Mouse (Mus musculus) gastrocnemius, postnatal 36 days (tissue): Measurements from ENCODE around the gene Ehf. TPM values are rescaled to one million over a fixed set of nuclear protein-coding genes. Genes with fewer than 3 reads are reported as not detected.

ENCODE experiments used
- DNase-seq, 2 experiments: peaks; one replicate each; pipeline ENCODE4 v3.0.0; 2022
- intact Hi-C: fragments of 180-260 bp; cut with DNase I; formaldehyde crosslinking; loops from one replicate; pipeline ENCODE4 v1.15.1; 2025
- total RNA-seq, 2 experiments: library from RNA; stranded (reverse); gene quantifications; 2 replicates each; pipeline ENCODE4 v1.2.3; 2021

The Ehf gene
- total RNA-seq, 2 experiments from 2014 or later, result 0.22 TPM; not detected in 1

DNA sequence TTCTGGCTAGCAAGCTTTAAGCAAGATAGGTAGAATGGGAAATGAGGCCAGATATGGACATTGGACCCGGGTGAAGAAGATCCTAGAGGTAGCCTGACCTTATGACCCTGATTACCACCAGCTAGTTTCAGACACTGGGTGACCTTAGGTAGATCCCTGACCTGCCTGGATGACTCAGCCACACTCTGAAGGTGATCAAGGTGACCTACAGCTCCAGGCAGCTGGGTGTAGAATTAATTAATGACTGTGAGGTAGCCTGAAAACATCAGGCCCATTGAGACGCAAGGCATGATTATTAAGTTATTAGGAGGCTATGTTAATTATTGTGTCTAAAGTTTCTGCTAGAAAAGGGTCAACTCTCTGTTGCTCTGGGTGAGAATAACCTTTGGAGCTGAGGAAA, 82.2 kb downstream of the Ehf start:
- intact Hi-C loops, result no loop called here

DNA sequence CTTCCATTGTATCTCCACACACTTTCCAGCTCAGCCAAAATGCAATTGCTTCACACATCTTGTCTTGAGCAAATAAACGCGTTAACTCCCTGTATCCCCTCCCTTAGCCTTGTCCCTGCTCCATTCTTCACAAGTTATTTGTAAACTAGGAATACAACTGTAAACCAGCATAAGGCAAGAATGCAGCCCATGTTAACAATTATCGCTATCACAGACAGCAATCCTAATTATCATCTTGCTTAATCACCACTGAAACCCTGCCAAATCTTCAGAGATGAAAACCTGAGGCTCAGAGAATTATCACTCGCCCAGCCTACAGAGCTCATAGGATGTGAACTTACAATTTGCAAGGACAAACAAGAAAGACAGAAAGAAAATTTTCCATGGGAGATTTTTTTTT, 84.8 kb downstream of the Ehf start:
- intact Hi-C loops, result no loop called here
- no peak for DNase-seq

More for the DNA sequence above, 82.2 kb downstream of the Ehf start:
- DNase-seq, result no peak

DNA sequence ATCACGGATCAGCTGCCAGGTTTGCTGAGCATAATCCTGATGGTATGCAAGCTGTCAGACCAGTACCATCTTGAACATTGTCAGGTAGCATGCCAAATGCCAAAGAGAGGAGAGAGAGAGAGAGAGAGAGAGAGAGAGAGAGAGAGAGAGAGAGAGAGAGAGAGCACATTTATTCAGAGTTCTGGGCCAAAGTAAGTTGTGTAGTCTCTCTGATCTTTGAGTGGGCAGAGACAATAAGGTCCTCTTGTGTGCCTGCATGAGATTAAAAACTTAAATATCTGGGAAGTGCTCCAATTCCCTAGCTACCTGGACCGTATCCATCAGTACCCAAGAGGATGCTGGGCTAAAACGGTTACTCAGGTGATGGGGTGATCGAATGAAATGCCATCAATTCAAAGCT, 87.3 kb downstream of the Ehf start:
- intact Hi-C loops, result no loop called here
- no peak for DNase-seq

DNA sequence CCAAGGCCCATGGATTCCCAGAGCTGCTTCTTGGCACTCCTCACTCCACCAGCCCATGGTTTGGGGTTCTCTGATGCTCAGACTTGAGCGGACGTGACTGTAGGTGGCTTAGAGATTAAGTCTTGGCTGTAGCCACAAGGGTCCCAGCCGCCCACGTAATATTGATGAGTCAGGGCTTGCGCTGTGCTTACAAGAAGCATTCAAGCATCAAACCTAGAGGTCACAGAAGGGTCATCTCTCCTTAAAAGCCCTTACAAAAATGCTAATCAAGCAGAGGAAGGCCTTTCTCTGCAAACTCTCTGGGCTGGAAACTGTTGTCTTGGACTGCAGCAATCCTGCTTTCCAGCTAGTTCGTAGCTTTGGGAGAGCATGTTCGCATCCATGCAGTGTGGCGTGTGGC, 88.2 kb downstream of the Ehf start:
- DNase-seq, result no peak

DNA sequence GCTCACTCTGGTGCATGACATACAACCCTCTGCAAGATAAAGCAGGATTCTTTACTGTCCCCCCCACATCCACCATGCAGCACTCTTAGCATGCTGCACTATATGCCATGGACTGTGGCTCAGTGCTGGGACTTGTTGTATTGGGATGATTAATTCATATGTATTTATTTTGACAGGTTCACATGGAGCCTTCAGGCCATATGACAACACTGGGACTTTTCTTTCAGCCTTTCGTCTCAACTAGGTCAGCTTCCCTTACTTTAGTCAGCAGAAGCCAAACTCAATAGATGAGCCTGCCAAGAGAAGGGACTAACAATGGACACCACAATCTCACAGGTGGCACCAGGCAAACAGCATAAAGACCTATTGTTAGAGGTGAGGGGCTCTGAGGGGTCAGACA, 89.5 kb downstream of the Ehf start:
- DNase-seq, result no peak
- intact Hi-C loops, result no loop called here

More for the DNA sequence above, 88.2 kb downstream of the Ehf start:
- intact Hi-C loops, result no loop called here

Other genes starting within 250 kb of the Ehf start
- gene Pdhx, start 229.8 kb downstream of the Ehf start, total RNA-seq, result 10 to 100 TPM; 87.0 to 99.9 TPM
- gene Apip, start 229.6 kb downstream of the Ehf start, total RNA-seq, result 10 to 100 TPM; 37.0 to 45.9 TPM
- not detected for gene Elf5, start 108.4 kb upstream of the Ehf start, total RNA-seq
- 100 to 1,000 TPM in 1 of 2 experiments, 10 to 100 TPM in 1; 83.3 to 108 TPM for gene Cat, start 181.9 kb upstream of the Ehf start, total RNA-seq